Mouse (Mus musculus): ENCODE results near the gene Chn2.
A peak's percentile ranks its signal among the peaks of the same experiment; 100 is the strongest.

Gene Chn2

GRCm38 (mm10) chr6:54318618-54319017 is 279.3 kb downstream of the Chn2 start:
- DNase-seq, result no peak

DNA sequence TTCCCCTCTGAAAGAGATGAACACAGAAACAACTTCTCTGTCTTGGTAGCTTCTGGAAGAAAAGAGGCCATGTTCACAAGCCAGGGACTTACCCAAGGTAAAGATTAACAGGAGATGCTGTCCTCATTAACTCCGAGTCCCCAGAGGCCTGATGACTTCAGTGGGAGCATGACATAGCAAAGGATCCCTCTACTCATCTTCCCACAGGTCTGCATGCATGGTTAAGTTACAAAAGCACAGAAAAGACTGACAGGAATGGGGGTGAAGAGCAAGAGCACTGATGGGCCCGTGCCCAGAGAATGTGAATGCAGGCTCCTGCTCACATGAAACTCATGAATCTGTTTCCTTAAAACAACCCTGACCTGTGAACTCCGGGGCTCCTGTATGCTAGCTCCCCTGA is 279.8 kb downstream of the Chn2 start:
- DNase-seq, result no peak

DNA sequence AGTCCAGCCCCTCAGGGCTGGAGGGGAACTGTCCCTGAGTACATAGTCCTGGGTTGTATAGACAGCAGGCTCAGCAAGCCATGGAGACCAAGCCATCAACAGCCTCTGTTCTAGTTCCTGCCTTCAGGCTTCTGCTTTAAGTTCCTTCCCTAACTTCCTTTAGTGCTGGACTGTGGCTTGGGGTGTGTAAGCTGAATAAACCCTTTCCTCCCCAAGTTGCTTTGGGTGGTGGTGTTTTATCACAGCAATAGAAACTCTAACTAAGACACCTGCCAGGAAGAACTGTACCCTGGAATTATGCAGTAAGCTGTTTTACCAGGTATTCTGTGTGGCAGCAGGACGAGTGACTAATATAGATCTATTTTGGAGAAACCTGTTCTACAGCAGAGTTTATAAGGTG is 280.9 kb downstream of the Chn2 start:
- no peak for DNase-seq

DNA sequence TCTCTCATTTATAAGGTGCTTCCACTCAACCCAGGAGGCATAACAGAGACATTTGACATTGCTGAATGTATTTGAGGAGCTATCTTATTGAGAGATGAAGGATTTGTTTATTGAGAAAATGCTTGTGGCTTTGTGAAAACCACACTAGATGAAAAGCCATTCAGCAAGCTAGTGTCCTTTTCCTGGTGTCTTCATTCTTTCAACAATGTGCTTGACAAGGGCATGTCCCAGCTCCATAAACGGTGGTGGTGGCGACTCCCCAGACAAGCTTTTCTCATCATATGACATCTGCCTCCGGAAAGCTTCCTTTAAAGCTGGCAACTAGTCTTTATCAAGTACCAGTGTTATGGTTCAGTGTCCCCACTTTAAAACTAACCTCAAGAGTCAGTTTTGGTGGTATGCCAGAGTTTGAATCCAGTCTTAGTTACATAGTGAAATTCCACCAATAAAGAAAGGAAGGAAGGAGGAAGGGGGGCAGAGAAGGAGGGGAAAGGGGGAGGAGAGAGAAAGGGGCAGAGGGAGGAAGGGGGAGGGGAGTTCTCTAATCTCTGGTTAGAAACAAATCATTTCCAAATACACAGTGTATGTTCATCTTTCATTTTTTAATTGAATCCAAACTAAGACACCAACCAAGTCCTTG is 286.0 kb downstream of the Chn2 start, which contains the start of gene Prr15:
TSS of gene Prr15 (plus strand) at position 590 of the 640 bp plus-strand sequence.
- DNase-seq, result no peak

- peak; percentile 56 for DNase-seq
Observed at GRCm38 (mm10) chr6:54326671-54327625, 287.6 kb downstream of the Chn2 start.

DNA sequence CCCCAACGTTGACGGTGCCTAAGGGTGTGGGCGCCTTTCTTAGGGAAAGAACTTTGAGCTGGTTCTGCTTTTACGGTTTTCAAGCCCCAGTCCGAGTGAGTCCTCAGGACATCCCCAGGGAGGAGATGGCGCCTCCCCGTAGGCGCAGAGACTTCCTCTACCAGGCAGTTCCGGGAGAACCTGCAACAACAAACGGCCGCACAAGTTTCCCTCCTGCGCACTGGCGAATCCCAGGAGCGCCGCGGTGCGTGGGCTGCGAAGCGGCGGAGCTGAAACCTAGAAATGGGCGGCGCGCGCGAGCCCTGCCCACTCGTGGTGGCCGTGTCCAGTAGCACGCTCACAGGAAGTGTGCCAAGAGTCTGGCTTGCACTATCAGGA is 288.3 kb downstream of the Chn2 start:
- peak; percentile 54 for DNase-seq

- no peak for DNase-seq
Observed at GRCm38 (mm10) chr6:54328783-54329182, 289.4 kb downstream of the Chn2 start.

DNA sequence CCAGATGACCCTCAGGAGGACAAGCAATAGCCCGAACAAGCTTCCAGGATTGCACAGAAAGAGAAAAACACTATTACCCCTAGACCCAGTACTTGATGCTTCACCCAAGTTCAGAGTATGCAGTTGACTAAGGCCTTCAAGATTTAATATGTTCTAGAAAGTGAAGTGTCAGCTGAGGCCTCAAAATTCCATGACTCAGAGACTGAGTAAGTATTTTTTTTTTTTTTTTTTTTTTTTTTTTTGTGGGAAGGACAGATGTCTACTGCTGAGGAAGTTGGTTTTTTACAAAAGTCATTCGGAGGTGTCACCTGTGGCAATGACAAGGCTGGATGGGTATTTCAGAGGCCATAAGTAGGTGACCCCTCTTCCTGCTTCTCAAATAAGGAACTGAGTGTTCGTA is 290.2 kb downstream of the Chn2 start:
- no peak for DNase-seq

DNA sequence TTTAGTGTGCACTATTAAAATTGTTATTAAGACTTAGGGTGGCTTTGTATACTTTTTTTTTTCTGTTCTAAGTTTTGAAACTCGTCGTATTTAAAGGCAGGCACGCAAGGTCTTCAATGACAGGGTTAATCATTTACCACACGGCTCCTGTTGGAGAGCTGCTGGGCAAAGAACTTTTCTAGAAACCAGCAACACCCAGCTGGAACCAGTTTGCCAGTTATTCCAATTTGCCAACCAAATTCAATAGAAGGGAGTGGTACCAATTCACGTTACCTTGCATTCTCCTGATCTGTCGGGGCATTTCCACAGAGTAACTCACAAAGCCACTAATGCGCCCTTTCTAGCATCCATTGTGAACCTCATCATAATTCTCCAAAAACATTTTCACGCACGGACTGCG is 290.8 kb downstream of the Chn2 start:
- DNase-seq, result no peak

DNA sequence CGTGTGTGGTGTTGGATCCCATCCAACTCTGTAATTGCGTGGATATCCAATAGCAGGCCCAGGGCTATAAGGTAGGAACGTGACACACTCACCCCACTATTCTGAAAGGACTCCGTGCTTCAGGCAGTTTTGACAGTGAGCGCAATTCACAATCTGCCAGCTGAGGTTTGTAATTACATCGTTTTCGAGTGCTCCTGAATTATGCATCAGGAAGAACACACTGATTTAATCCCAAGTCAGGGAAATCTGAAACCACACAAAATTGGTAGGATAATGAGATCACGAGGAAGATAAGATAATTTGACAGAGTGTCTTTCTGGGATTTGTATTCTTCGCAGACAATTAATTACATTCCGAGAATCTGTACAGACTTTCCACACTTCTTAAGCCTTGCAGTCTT is 292.4 kb downstream of the Chn2 start:
- DNase-seq, result no peak

GRCm38 (mm10) chr6:54332203-54332602 is 292.8 kb downstream of the Chn2 start:
- no peak for DNase-seq

DNA sequence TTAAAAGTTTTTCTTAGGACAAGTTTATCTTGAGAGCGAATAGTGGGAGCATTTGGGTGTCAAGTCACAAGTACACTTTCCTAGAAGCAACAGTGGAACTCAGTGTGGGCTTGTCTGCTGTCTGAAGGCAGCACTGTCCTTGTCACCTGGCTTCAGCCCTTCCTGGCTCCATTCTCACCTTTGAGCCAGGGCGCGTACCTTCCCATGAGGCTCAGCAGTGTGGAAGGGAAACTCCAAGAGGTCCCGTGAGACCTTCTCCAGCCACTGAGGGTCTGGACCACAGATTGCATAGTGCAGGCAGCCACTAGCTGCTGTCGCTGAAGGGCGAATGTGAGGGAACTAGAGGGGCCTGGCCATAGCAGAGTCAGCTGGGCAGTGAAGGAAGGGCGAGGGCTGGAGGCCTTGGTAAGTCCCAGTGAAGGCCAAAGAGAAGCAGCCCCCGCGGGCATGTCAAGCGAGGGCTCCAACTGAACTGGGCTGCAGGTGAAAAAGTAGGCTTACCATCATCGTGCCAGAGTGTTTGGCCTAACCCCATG is 293.8 kb downstream of the Chn2 start:
- no peak for DNase-seq

DNA sequence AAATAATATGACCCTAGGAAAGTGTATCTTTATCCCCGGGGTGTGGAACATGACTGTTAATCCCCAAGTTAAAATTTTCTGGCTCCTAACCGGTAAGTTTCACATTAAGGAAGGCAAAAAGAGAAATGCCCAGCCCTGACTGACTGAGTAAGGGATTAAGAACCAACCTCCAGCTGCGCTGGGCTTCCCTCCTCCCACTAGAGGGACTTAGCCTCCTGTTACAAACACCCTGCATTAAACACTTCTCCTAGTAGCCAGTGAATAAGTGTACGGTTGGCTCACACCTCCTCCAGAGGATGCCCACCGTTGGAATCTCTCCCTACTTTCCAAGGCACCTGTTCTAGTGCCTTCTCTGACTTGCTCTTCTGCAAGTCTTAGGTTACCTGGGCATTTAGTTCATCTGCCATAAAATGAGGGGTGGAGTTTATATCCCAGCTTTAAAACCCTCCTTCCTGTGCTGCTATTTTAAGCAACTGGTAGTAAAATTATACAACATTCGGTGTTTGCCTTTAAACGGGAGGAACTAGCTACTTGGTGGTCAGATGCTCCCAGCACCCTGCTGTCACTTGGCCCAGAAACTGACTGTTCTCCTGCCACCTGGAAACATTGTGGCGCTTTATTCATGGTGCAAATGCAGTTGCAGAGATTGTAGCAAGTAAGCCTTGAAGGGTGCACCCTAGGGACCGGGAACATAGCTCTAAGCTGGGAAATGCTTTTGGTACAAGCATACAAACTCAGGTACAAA is 294.5 kb downstream of the Chn2 start:
- peak; percentile 77 for DNase-seq

GRCm38 (mm10) chr6:54337321-54337720 is 298.0 kb downstream of the Chn2 start:
- peak; percentile 74 for DNase-seq

- no peak for DNase-seq
Observed at GRCm38 (mm10) chr6:54341133-54341532, 301.8 kb downstream of the Chn2 start.

DNA sequence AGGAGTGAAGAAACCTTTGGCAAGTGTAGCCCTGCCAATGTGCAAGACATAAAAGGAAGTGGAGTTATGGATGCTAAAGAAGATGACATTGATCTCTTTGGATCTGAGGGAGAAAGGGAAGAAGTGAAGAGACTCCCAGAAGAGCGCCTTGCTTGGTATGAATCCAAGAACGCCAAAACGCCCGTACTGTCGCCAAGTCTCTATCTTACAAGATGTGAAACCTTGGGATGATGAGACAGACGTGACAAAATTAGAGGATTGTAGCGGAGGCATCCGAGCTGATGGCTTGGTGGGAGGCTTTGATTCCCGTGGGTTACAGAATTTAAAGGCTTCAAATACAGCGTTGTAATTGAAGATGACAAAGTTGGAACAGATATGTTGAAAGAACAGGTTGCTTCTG is 302.9 kb downstream of the Chn2 start:
- no peak for DNase-seq

Data from cerebellum, adult 8-10 months (tissue).